Mouse (Mus musculus): ENCODE measurements around the gene Tyrobp.

Gene Tyrobp

DNA sequence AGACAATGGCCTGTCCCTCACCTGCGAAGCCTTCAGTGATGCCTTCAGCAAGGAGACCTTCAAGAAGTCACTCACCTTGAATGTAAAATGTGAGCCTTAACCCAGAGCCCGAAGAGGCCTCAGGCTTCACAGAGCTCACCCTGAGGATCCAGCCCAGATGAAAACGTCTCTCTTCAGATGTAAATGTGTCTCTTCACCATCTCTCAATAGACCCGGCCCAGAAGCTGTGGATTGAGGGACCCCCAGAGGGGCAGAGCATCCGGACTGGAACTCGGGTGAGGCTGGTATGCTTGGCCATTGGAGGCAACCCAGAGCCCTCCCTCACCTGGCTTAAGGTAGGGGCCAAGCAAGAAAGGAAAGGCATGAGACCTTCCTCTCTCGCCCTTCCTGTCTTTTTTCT, 50.0 kb downstream of the Tyrobp start:
- no peak for DNase-seq (ENCODE audit: low read depth, low spot score)

DNA sequence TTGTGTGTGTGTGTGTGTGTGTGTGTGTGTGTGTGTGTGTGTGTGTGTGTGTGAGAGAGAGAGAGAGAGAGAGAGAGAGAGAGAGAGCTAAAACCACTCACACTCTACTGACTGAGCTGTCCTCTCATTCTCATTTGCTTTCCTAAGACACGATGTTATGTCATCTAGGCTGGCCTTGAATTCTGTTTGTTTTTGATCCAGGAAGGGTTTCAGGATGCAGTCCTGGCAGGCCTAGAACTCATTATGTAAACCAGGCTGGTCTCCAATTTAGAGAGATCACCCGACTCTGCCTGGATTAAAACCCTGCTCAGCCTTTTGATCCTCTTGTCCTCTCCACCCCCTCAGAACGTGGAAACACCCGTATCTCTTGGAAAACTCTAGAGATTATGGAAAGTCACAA, 50.4 kb downstream of the Tyrobp start:
- no peak for DNase-seq (ENCODE audit: low read depth, low spot score)

DNA sequence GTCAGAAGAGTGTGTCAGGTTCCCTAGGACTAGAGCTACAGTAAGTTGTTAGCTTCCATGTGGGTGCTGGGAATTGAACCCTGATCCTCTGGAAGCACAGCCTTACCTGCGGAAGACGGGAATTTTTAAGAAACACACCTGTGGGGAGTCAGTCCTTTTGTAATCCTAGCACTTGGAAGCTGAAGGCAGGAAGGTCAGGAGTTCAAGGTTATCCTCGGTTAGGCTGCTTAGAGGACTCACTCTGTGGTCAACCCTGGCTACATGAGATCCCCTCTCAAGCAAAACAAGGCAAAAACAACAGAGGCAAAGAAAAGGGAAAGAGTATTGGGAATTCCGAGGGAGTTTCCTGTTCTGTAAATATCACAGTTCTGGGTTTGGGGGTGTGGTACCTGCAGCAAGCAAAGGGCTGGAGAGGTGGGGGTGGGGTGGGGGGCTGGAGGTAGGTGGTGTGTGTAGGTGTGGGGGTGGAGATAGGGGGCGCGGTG, 51.3 kb downstream of the Tyrobp start:
- no peak for DNase-seq (ENCODE audit: low read depth, low spot score)
